Mouse (Mus musculus) liver, embryonic 15.5 days (tissue): Measurements from ENCODE around the gene Tnnc1. TPM values are rescaled to one million over a fixed set of nuclear protein-coding genes. Genes with fewer than 3 reads are reported as not detected.
A peak's percentile ranks its signal among the peaks of the same experiment; 100 is the strongest.

ENCODE experiments used
- ATAC-seq: fragments of 200-750 bp; cut with Nextera tagmentation; 2 replicates; pipeline ENCODE4 v1.8.0; 2017; ENCODE audit warnings: moderate number of reproducible peaks, mild to moderate bottlenecking, moderate library complexity; ENCODE audit not compliant: insufficient read depth
- H3K27ac ChIP-seq: fragments of 300-500 bp; sonication (generic); replicated peaks from 2 replicates; pipeline ENCODE4 v1.5.1; 2015; ENCODE audit warnings: mild to moderate bottlenecking, inconsistent platforms
- H3K27me3 ChIP-seq: fragments of 300-500 bp; sonication (generic); 2 replicates; pipeline ENCODE4 v1.6.1; 2015; ENCODE audit warnings: mild to moderate bottlenecking, inconsistent platforms
- H3K36me3 ChIP-seq: fragments of 300-500 bp; sonication (generic); replicated peaks from 2 replicates; pipeline ENCODE4 v1.6.1; 2015; ENCODE audit warnings: moderate library complexity, mild to moderate bottlenecking, inconsistent platforms
- H3K4me1 ChIP-seq: fragments of 300-500 bp; sonication (generic); replicated peaks from 2 replicates; pipeline ENCODE4 v1.6.1; 2015; ENCODE audit warnings: inconsistent platforms
- H3K4me2 ChIP-seq: fragments of 300-500 bp; sonication (generic); 2 replicates; pipeline ENCODE4 v1.6.1; 2015; ENCODE audit warnings: moderate library complexity, mild to moderate bottlenecking, inconsistent platforms
- H3K4me3 ChIP-seq: fragments of 300-500 bp; sonication (generic); replicated peaks from 2 replicates; pipeline ENCODE4 v1.5.1; 2015; ENCODE audit warnings: mild to moderate bottlenecking, inconsistent platforms
- H3K9ac ChIP-seq: fragments of 300-500 bp; sonication (generic); 2 replicates; pipeline ENCODE4 v1.6.1; 2015; ENCODE audit warnings: moderate library complexity, mild to moderate bottlenecking, inconsistent platforms
- H3K9me3 ChIP-seq: fragments of 300-500 bp; sonication (generic); replicated peaks from 2 replicates; pipeline ENCODE4 v1.6.1; 2016; ENCODE audit warnings: inconsistent platforms
- WGBS: fragments of 180-500 bp; shearing (Covaris S2); methylation state at CpG from one replicate; pipeline ENCODE4 v1.1.7; 2015; ENCODE audit warnings: mixed read lengths; ENCODE audit not compliant: insufficient replicate concordance; 5-methylcytosine and 5-hydroxymethylcytosine counted together
- polyA plus RNA-seq: library from polyadenylated mRNA; unstranded; fragments of >200 nt; fragmentation: Nextera tagmentation; extraction: Ambion mirVana; gene quantifications from 2 replicates; pipeline ENCODE4 v1.2.1, GENCODE M21; 2015

Gene Tnnc1
- polyA plus RNA-seq, 1 experiment from 2014 or later, result 66.4 TPM

GRCm38 (mm10) chr14:31197547-31198516 lies 10.3 kb upstream of the Tnnc1 start:
- no peak for ATAC-seq
- no peak overlapping the region for H3K9ac ChIP-seq
- no peak overlapping the region for H3K4me3 ChIP-seq
- H3K36me3 ChIP-seq, result peaks cover 74% of the 10 kb centered on the region
- 59% methylated on average over 16 of the region's 16 CpGs for WGBS
- no peak overlapping the region for H3K27ac ChIP-seq
- peaks cover 48% of the 10 kb centered on the region for H3K4me1 ChIP-seq
- H3K4me2 ChIP-seq, result peak overlapping the region; percentile 6; the same call in 1 of the 2 replicates
- no peaks in the 10 kb centered on the region for H3K27me3 ChIP-seq
- H3K9me3 ChIP-seq, result no peaks in the 10 kb centered on the region

GRCm38 (mm10) chr14:31199599-31199998 lies 8.5 kb upstream of the Tnnc1 start:
- Histone ChIP-seq H3K4me3 (no peak overlapping the region), H3K4me1 (peaks cover 50% of the 10 kb centered on the region), H3K36me3 (peaks cover 80% of the 10 kb centered on the region), H3K27me3 (no peaks in the 10 kb centered on the region), H3K27ac (peak overlapping the region; percentile 64), H3K4me2 (no peak overlapping the region), H3K9me3 (no peaks in the 10 kb centered on the region), H3K9ac (no peak overlapping the region)
- 81% methylated on average over 7 of the region's 7 CpGs for WGBS
- ATAC-seq, result peak; percentile 48; the same call in 1 of the 2 replicates

- H3K4me3 ChIP-seq, result no peak overlapping the region
- peaks cover 76% of the 10 kb centered on the region for H3K36me3 ChIP-seq
- H3K9me3 ChIP-seq, result no peaks in the 10 kb centered on the region
- H3K4me1 ChIP-seq, result peaks cover 51% of the 10 kb centered on the region
- 70% methylated on average over 3 of the region's 3 CpGs for WGBS
- no peak overlapping the region for H3K4me2 ChIP-seq
- no peak overlapping the region for H3K9ac ChIP-seq
- ATAC-seq, result peak; percentile 65; the same call in 1 of the 2 replicates
- no peaks in the 10 kb centered on the region for H3K27me3 ChIP-seq
- peak overlapping the region; percentile 64 for H3K27ac ChIP-seq
Measured at GRCm38 (mm10) chr14:31200038-31200437, 8.1 kb upstream of the Tnnc1 start.

- Histone ChIP-seq H3K27me3 (0 out of 2 replicates have a peak, but pooled peaks cover 3% of the 10 kb centered on the region), H3K9me3 (no peaks in the 10 kb centered on the region), H3K4me2 (peak overlapping the region; percentile 91), H3K4me1 (peaks cover 61% of the 10 kb centered on the region), H3K36me3 (peaks cover 44% of the 10 kb centered on the region), H3K4me3 (peak overlapping the region; percentile 83), H3K27ac (peak overlapping the region; percentile 88), H3K9ac (peak overlapping the region; percentile 87)
- WGBS, result 36% methylated on average over 4 of the region's 4 CpGs
- no peak for ATAC-seq
Measured at GRCm38 (mm10) chr14:31204844-31205243, 3.3 kb upstream of the Tnnc1 start.

- H3K4me2 ChIP-seq, result peak overlapping the region; percentile 91
- H3K36me3 ChIP-seq, result peaks cover 41% of the 10 kb centered on the region
- no peaks in the 10 kb centered on the region for H3K9me3 ChIP-seq
- 14% methylated on average over 8 of the region's 8 CpGs for WGBS
- no peak for ATAC-seq
- peak overlapping the region; percentile 88 for H3K27ac ChIP-seq
- H3K27me3 ChIP-seq, result 0 out of 2 replicates have a peak, but pooled peaks cover 3% of the 10 kb centered on the region
- peak overlapping the region; percentile 83 for H3K4me3 ChIP-seq
- peak overlapping the region; percentile 87 for H3K9ac ChIP-seq
- peaks cover 61% of the 10 kb centered on the region for H3K4me1 ChIP-seq
Measured at GRCm38 (mm10) chr14:31205244-31205561, 2.9 kb upstream of the Tnnc1 start.

- Histone ChIP-seq H3K4me3 (peak overlapping the region; percentile 83), H3K9ac (peak overlapping the region; percentile 87), H3K4me1 (peaks cover 55% of the 10 kb centered on the region), H3K4me2 (peak overlapping the region; percentile 91), H3K27me3 (0 out of 2 replicates have a peak, but pooled peaks cover 3% of the 10 kb centered on the region), H3K36me3 (peaks cover 36% of the 10 kb centered on the region), H3K9me3 (no peaks in the 10 kb centered on the region), H3K27ac (peak overlapping the region; percentile 88)
- peak; percentile 30 for ATAC-seq
- whole genome bisulfite sequencing, result under 1% methylated on average over 39 of the region's 39 CpGs
Measured at GRCm38 (mm10) chr14:31205562-31206467, 2.3 kb upstream of the Tnnc1 start.

- H3K9me3 ChIP-seq, result no peaks in the 10 kb centered on the region
- WGBS, result under 1% methylated on average over 47 of the region's 48 CpGs
- ATAC-seq, result peak; percentile 73
- H3K36me3 ChIP-seq, result peaks cover 30% of the 10 kb centered on the region
- peak overlapping the region; percentile 88 for H3K27ac ChIP-seq
- H3K4me3 ChIP-seq, result peak overlapping the region; percentile 83
- peak overlapping the region; percentile 91 for H3K4me2 ChIP-seq
- 0 out of 2 replicates have a peak, but pooled peaks cover 3% of the 10 kb centered on the region for H3K27me3 ChIP-seq
- peak overlapping the region; percentile 87 for H3K9ac ChIP-seq
- H3K4me1 ChIP-seq, result peaks cover 56% of the 10 kb centered on the region
Measured at GRCm38 (mm10) chr14:31206472-31206981, 1.6 kb upstream of the Tnnc1 start.

GRCm38 (mm10) chr14:31207070-31207830 lies 862 bp upstream of the Tnnc1 start:
- Histone ChIP-seq H3K27ac (peak overlapping the region; percentile 88), H3K4me2 (peak overlapping the region; percentile 91), H3K4me3 (peak overlapping the region; percentile 83), H3K9ac (peak overlapping the region; percentile 87), H3K36me3 (peaks cover 23% of the 10 kb centered on the region), H3K4me1 (peaks cover 55% of the 10 kb centered on the region), H3K27me3 (0 out of 2 replicates have a peak, but pooled peaks cover 3% of the 10 kb centered on the region), H3K9me3 (no peaks in the 10 kb centered on the region)
- 63% methylated on average over 13 of the region's 13 CpGs for WGBS
- peak; percentile 65 for ATAC-seq

GRCm38 (mm10) chr14:31209133-31209557 lies 1.0 kb downstream of the Tnnc1 start:
- WGBS, result 49% methylated on average over 4 of the region's 4 CpGs
- Histone ChIP-seq H3K9me3 (no peaks in the 10 kb centered on the region), H3K4me2 (peak overlapping the region; percentile 91), H3K27me3 (0 out of 2 replicates have a peak, but pooled peaks cover 3% of the 10 kb centered on the region), H3K27ac (peak overlapping the region; percentile 14; the same call in 1 of the 2 replicates), H3K4me1 (peaks cover 62% of the 10 kb centered on the region), H3K9ac (0 out of 2 replicates have a peak overlapping the region, but pooled peaks have one; percentile 4), H3K36me3 (peaks cover 5% of the 10 kb centered on the region; the same call in 1 of the 2 replicates), H3K4me3 (0 out of 2 replicates have a peak overlapping the region, but pooled peaks have one; percentile 2)
- ATAC-seq, result no peak

- Histone ChIP-seq H3K9me3 (no peaks in the 10 kb centered on the region), H3K27ac (no peak overlapping the region), H3K27me3 (0 out of 2 replicates have a peak, but pooled peaks cover 3% of the 10 kb centered on the region), H3K9ac (no peak overlapping the region), H3K4me3 (no peak overlapping the region), H3K36me3 (no peaks in the 10 kb centered on the region), H3K4me1 (peaks cover 56% of the 10 kb centered on the region), H3K4me2 (no peak overlapping the region)
- ATAC-seq, result no peak
- WGBS, result 68% methylated on average over 6 of the region's 6 CpGs
Measured at GRCm38 (mm10) chr14:31211854-31212253, 3.7 kb downstream of the Tnnc1 start.
